Mouse (Mus musculus): ENCODE results near the gene Ehbp1l1. TPM values are rescaled to one million over a fixed set of nuclear protein-coding genes. Genes with fewer than 3 reads are reported as not detected.

Gene Ehbp1l1
- polyA plus RNA-seq, 1 experiment from 2014 or later, result 21.2 TPM

DNA sequence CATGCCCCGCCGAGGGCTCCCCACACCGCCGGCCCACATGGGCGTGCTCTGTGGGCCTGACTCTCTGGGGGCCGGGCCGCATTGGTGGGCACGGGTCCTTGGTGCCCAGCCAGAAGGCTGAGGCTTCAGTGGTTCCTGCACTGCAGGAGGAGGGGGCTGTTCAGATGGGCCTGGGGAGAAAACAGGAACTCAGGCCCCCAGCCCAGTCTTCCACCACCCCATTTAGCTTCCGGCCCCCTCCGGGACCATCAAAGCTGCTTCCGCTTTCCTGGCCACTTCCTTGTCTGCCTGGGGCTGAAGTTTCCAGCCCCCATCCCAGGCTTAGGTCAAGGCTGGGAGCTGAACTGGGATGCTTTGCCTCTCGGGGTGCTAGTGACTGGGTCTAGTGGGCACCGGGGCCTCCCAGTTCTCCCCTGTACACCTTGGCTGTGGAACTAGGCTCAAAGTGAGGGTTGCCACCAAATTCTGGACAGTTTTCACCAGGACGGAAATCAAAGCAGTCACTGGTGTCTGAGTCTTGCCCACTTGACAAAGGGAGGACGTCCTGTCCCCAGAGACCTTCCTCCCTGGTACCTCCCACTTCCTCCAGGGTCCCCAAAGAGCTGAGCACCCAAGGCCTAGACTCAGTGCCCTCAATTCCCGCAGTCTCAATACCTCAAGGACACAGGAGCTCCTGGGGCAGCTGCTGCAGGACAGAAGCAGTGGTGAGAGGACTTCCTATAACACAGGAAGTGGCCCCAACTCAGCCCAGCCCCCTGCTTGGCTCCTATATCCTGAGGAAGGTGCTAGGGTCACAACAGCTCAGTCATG, 65.0 kb downstream of the Ehbp1l1 start:
- H3K27me3 ChIP-seq, result peaks cover 3% of the 10 kb centered on the region; the same call in 1 of the 2 replicates
- 0 out of 2 replicates have a peak overlapping the region, but pooled peaks have one; percentile 0 for H3K27ac ChIP-seq
- H3K4me2 ChIP-seq (replicated peaks), result peak overlapping the region; percentile 74
- ATAC-seq (ENCODE audit: low FRiP score, low read depth), result no peak
- peaks cover 43% of the 10 kb centered on the region for H3K36me3 ChIP-seq
- H3K9me3 ChIP-seq, result no peaks in the 10 kb centered on the region
- H3K4me3 ChIP-seq, result peak overlapping the region; percentile 14
- peak overlapping the region; percentile 48; the same call in 1 of the 2 replicates for H3K9ac ChIP-seq
- 82% methylated on average over 16 of the region's 16 CpGs for WGBS
- H3K4me1 ChIP-seq, result peaks cover 36% of the 10 kb centered on the region

Small RNAs within 50 kb of the gene (microRNA-seq; reads per million reads assigned to microRNA genes)
- not detected for gene Mir6987

Other genes with a start within 250 kb of the Ehbp1l1 start
- 40.5 and 42.8 TPM in 2 replicates for gene Mus81, start 237.9 kb downstream of the Ehbp1l1 start, polyA plus RNA-seq (2015; fragmentation: Nextera tagmentation; extraction: Ambion mirVana)
- gene Cfl1, start 235.9 kb downstream of the Ehbp1l1 start, polyA plus RNA-seq (2015; fragmentation: Nextera tagmentation; extraction: Ambion mirVana), result 2,537 and 2,628 TPM in 2 replicates
- gene 1700020D05Rik, start 222.5 kb downstream of the Ehbp1l1 start, polyA plus RNA-seq (2015; fragmentation: Nextera tagmentation; extraction: Ambion mirVana), result not detected in 2 replicates
- gene Snx32, start 215.8 kb downstream of the Ehbp1l1 start, polyA plus RNA-seq (2015; fragmentation: Nextera tagmentation; extraction: Ambion mirVana), result 12.1 and 13.4 TPM in 2 replicates
- gene Ovol1, start 165.7 kb downstream of the Ehbp1l1 start, polyA plus RNA-seq (2015; fragmentation: Nextera tagmentation; extraction: Ambion mirVana), result 1.7 and 3.0 TPM in 2 replicates
- gene Ap5b1, start 158.3 kb downstream of the Ehbp1l1 start, polyA plus RNA-seq (2015; fragmentation: Nextera tagmentation; extraction: Ambion mirVana), result 2.3 and 2.7 TPM in 2 replicates
- gene Rnaseh2c, start 124.4 kb downstream of the Ehbp1l1 start, polyA plus RNA-seq (2015; fragmentation: Nextera tagmentation; extraction: Ambion mirVana), result 143 and 144 TPM in 2 replicates
- 61.5 and 62.7 TPM in 2 replicates for gene Kat5, start 116.1 kb downstream of the Ehbp1l1 start, polyA plus RNA-seq (2015; fragmentation: Nextera tagmentation; extraction: Ambion mirVana)
- 47.6 and 48.5 TPM in 2 replicates for gene Rela, start 88.8 kb downstream of the Ehbp1l1 start, polyA plus RNA-seq (2015; fragmentation: Nextera tagmentation; extraction: Ambion mirVana)
- gene Sipa1, start 62.6 kb downstream of the Ehbp1l1 start, polyA plus RNA-seq (2015; fragmentation: Nextera tagmentation; extraction: Ambion mirVana), result 25.2 and 27.8 TPM in 2 replicates
- gene Map3k11, start 37.6 kb downstream of the Ehbp1l1 start, polyA plus RNA-seq (2015; fragmentation: Nextera tagmentation; extraction: Ambion mirVana), result 18.2 and 18.5 TPM in 2 replicates
- gene Pcnx3, start 37.4 kb downstream of the Ehbp1l1 start, polyA plus RNA-seq (2015; fragmentation: Nextera tagmentation; extraction: Ambion mirVana), result 25.4 and 28.7 TPM in 2 replicates
- gene Kcnk7, start 21.9 kb downstream of the Ehbp1l1 start, polyA plus RNA-seq (2015; fragmentation: Nextera tagmentation; extraction: Ambion mirVana), result 0.51 and 0.75 TPM in 2 replicates
- gene Fam89b, start 3.3 kb upstream of the Ehbp1l1 start, polyA plus RNA-seq (2015; fragmentation: Nextera tagmentation; extraction: Ambion mirVana), result 128 and 141 TPM in 2 replicates
- 41.1 and 48.9 TPM in 2 replicates for gene Ltbp3, start 14.6 kb upstream of the Ehbp1l1 start, polyA plus RNA-seq (2015; fragmentation: Nextera tagmentation; extraction: Ambion mirVana)
- gene Scyl1, start 45.1 kb upstream of the Ehbp1l1 start, polyA plus RNA-seq (2015; fragmentation: Nextera tagmentation; extraction: Ambion mirVana), result 76.9 and 82.7 TPM in 2 replicates
- 30.1 and 32.2 TPM in 2 replicates for gene Frmd8, start 149.0 kb upstream of the Ehbp1l1 start, polyA plus RNA-seq (2015; fragmentation: Nextera tagmentation; extraction: Ambion mirVana)
- gene Slc25a45, start 151.5 kb upstream of the Ehbp1l1 start, polyA plus RNA-seq (2015; fragmentation: Nextera tagmentation; extraction: Ambion mirVana), result 2.3 and 2.4 TPM in 2 replicates
- gene Tigd3, start 167.8 kb upstream of the Ehbp1l1 start, polyA plus RNA-seq (2015; fragmentation: Nextera tagmentation; extraction: Ambion mirVana), result 4.7 and 5.5 TPM in 2 replicates
- 174 and 185 TPM in 2 replicates for gene Dpf2, start 186.7 kb upstream of the Ehbp1l1 start, polyA plus RNA-seq (2015; fragmentation: Nextera tagmentation; extraction: Ambion mirVana)
- gene Cdc42ep2, start 198.5 kb upstream of the Ehbp1l1 start, polyA plus RNA-seq (2015; fragmentation: Nextera tagmentation; extraction: Ambion mirVana), result 4.7 and 5.3 TPM in 2 replicates
- 70.9 and 75.7 TPM in 2 replicates for gene Pola2, start 237.9 kb upstream of the Ehbp1l1 start, polyA plus RNA-seq (2015; fragmentation: Nextera tagmentation; extraction: Ambion mirVana)